Mouse (Mus musculus) ES-E14 (cell line): ENCODE measurements at regions not wholly inside any gene's neighbourhood (a gene's known extent, or its start where the extent isn't known, plus 50 kb on each side); places are given as distances from the start of the nearest gene placed in this dataset.

ENCODE experiments used
- CHD2 ChIP-seq: IDR thresholded peaks from 2 replicates; pipeline ENCODE4 v1.6.1; 2014; ENCODE audit warnings: mild to moderate bottlenecking, low read depth, low read length, inconsistent platforms
- HCFC1 ChIP-seq: IDR thresholded peaks from 2 replicates; pipeline ENCODE4 v1.6.1; 2012; ENCODE audit warnings: low read length, inconsistent platforms, borderline replicate concordance; ENCODE audit not compliant: insufficient read depth
- ZNF384 ChIP-seq: IDR thresholded peaks from 2 replicates; pipeline ENCODE4 v1.6.1; 2012; ENCODE audit warnings: low read depth, low read length, inconsistent platforms

GRCm38 (mm10) chr3:39295255-39295654, 408.5 kb downstream of the Fat4 start:
- no peak for TF ChIP-seq ZNF384
- no peak for TF ChIP-seq CHD2
- no peak for TF ChIP-seq HCFC1
